Mouse (Mus musculus) brain, embryonic 14.5 days (tissue): ENCODE data around the gene Psmb11. TPM values are rescaled to one million over a fixed set of nuclear protein-coding genes. Genes with fewer than 3 reads are reported as not detected.
A peak's percentile ranks its signal among the peaks of the same experiment; 100 is the strongest.

ENCODE experiments used
- DNase-seq: peaks from one replicate; pipeline ENCODE4 v3.0.0-alpha.2; 2011; ENCODE audit warnings: low read depth
- CTCF ChIP-seq: fragments of 200-500 bp; IDR thresholded peaks from 2 replicates; pipeline ENCODE4 v1.5.1; 2012; ENCODE audit warnings: inconsistent platforms, mild to moderate bottlenecking, moderate library complexity, borderline replicate concordance; ENCODE audit not compliant: insufficient read depth, insufficient read length; ENCODE audit errors: extremely low read depth
- POLR2A ChIP-seq: fragments of 200-500 bp; IDR thresholded peaks from 2 replicates; pipeline ENCODE4 v1.6.1; 2012; ENCODE audit warnings: mild to moderate bottlenecking, inconsistent platforms, borderline replicate concordance; ENCODE audit not compliant: poor library complexity, insufficient read depth, insufficient read length, severe bottlenecking; ENCODE audit errors: extremely low read depth
- polyA plus RNA-seq: library from polyadenylated mRNA; depleted of rRNA; stranded (reverse); fragments of >200 nt; gene quantifications from 2 replicates; pipeline ENCODE4 v1.2.3, GENCODE M21; 2012; rRNA removed

Gene Psmb11
- polyA plus RNA-seq, 1 experiment, result 0.07 TPM

DNA sequence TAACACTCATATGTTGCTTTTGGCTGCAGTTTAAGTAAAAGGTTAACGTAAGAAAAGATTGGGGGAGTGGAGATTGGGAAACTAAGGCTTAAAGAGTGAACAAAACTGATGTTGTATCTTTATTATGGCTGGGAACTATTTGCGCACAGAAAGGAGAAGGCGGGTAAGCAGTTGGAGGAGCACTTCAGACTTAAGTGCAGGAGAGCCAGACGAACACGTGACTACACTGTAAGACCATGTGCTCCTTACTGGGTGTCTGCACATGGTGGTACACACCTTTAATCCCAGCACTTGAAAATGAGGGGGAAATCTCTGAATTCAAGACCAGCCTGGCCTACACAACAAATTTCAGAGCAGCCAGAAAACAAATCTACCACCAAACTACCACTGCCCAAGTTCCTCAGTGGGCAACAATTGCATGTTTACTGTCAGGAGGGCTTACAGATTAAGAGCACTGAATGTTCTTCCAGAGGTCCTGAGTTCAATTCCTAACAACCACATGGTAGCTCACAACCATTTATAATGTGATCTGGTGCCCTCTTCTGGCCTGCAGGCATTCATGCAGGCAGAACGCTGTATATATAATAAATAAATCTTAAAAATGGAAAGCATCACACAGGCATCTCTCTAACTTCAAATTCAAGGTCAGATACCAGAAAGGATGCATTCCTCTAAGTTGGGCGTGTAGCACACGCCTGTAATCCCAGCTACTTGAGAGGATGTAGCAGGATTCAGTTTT lies 25.8 kb downstream of the Psmb11 start:
- no peak for DNase-seq
- TF ChIP-seq POLR2A (no peak), CTCF (no peak)

DNA sequence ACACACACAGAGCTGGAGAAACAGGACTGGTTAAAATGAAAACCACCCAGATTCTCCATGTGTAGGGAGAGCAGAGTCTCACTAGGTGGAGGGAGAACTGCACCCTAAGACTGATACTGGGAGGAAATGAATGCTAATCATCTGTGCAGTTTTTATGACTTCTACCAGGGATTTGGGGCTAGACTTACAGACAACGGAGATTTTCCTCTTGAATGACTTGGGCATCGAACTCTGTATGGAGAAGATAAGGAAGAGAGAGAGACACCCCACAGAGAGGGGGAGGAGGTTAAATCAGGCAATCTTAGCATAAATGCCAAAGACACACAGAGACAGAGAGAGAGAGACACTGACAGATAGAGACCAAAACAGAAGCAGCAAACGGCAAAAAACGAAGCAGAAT lies 26.7 kb downstream of the Psmb11 start:
- DNase-seq, result no peak
- TF ChIP-seq POLR2A (no peak), CTCF (no peak)

- DNase-seq, result peak; percentile 97
- TF ChIP-seq POLR2A, result no peak
- peak; percentile 98 for TF ChIP-seq CTCF
Measured at GRCm38 (mm10) chr14:54650621-54651454, 29.6 kb downstream of the Psmb11 start.

GRCm38 (mm10) chr14:54651556-54651955 lies 30.3 kb downstream of the Psmb11 start:
- TF ChIP-seq POLR2A (no peak), CTCF (no peak)
- no peak for DNase-seq

DNA sequence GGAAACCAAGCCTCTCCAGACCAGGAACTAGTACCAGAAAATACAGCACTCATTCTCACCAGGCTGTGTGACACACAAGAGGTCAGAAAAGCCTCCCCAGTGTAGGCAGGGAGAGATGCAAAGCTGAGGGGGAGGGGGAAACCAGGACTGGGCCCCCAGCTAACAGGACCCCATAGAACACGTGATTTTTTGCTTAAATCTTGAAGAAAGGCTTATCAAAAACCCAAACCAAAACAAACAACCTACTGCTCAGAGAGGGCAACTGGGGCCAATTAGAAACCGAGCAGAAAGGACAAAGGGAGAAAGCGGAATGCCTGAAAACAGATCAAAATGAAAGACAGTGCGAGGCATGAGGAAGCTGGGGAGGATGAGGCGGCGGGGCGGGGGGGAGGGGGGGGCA lies 31.6 kb downstream of the Psmb11 start:
- DNase-seq, result peak; percentile 47
- TF ChIP-seq POLR2A (no peak), CTCF (no peak)

DNA sequence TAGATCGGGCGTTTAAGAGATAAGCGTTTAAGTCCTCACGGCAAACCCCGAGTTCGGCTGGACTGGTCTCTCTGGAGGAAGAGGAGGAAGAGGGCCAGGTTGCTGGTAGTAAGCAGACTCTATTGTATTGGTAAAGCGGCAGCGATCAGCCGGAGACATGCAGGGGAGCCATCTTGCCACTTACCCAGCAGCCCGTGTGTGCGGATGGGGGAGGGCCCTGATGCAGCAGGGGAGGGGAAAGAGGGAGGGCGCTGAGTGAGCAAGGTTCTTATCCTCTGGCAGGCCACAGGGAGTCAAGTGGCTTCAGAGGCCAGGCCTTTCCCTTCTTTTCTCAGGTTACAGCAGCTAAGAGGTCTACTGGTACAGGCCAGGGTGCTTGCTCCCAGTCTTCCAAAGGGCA lies 32.3 kb downstream of the Psmb11 start:
- peak; percentile 97 for DNase-seq
- TF ChIP-seq POLR2A (peak; percentile 66; the same call in 1 of the 2 replicates), CTCF (no peak)

DNA sequence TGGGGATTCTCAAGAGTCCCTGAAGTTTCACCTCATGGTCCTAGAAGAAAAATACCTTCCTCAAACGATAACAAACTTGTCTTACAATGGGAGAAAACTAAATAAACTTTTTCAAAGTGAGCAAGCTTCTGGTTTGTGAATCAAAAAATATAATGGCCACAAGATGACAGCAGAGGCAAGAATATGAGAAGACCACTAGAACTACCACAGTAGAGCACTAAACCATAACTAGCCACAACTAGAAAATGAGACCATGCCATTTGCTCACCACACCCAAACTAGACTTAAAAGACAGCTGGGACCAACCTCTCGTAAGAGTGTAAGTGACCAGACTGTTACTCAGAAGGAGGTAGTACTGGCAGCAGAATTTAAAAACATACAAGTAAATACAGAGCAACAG lies 38.8 kb downstream of the Psmb11 start:
- DNase-seq, result no peak
- TF ChIP-seq POLR2A, result no peak
- no peak for TF ChIP-seq CTCF

DNA sequence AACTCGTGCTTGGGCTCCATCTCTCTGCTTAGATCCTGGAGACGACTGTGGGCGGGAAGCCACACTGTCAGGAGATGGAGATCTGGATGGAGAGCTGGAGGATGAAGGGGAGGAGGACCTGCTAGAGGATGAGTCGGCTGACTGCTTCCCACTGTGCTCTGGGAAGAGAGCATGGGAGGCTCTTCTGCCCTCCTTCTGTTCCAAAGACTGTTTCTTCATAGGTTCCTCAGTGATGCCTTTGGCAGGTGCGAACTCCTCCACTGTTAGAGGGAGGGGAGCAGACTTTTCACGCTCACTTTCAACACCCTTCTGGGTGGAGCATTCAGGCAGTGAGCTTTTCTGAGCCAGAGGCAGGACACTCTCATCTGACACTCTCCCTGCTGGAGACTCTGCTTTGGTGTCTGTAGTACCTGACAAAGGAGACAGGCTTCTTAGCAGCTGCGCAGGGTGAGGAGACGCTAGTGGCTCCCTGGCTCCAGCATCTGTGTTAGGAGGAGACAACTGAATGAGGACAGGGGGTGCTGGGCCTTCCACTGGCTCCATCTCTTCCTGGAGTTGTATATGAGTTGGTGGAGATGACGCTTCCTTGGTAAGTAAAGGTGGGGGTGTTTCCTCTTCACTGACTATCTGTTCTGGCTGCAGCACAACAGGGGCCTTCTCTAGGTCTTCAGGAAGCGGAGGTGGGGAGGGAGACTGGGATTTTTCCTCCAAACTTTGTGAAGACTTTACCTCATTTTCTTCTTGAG lies 43.4 kb downstream of the Psmb11 start:
- no peak for TF ChIP-seq CTCF
- TF ChIP-seq POLR2A, result no peak
- DNase-seq, result no peak

DNA sequence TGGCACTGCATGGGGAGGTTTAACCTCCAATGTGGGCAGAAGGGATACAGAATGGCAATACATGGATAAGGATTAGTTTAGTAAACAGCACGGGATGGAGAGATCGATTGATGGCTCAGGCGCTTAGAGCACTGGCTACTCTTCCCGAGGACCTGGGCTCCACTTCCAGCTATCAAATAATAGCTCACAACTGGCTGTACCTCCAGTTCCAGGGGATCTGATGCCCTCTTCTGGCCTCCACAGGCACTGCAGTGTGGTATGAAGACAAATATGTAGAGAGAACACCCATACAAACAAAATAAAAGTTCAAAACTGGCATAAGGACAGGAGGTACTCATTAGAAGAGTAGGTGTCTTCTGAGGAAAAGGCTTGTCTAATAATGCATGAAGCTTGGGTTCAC lies 48.1 kb downstream of the Psmb11 start:
- peak; percentile 58; the same call in 1 of the 2 replicates for TF ChIP-seq CTCF
- TF ChIP-seq POLR2A, result no peak
- DNase-seq, result no peak

DNA sequence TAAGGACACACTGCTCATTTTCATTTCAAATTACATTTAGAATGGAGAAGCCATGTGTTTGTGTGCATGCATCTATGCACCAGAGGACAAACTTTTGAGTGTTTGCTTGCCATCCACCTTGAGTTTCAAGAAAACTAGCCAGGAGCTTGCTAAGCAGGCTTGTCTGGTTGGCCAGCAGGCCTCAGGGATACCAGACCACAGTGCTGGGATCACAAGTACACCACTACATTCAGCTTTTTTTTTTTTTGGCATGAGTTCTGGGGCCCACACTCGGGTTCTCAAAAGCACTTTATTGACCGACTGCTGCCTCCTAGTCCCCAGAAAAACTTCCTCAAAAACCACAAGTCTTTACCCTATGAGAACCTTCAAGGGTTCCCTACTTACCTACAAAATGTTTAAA lies 53.1 kb downstream of the Psmb11 start:
- no peak for DNase-seq
- no peak for TF ChIP-seq POLR2A
- TF ChIP-seq CTCF, result no peak

DNA sequence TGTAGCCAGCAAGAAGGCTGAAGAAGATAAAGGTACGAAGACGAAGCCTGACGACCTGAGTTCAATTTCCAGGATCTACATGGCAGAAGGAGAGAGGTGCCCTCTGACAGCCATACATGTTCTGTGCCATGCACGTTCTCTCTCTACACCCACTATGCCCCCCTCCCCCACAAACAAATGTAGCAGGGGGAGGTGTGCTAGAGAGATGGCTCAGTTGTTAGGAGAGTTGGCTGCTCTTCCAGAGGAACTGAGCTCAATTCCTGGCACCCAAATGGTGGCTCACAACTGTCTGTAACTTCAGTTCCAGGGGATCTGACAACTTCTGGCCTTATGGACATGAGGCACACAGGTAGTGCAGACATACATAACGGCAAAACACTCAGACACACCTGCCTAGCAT lies 55.1 kb downstream of the Psmb11 start:
- TF ChIP-seq POLR2A (no peak), CTCF (no peak)

DNA sequence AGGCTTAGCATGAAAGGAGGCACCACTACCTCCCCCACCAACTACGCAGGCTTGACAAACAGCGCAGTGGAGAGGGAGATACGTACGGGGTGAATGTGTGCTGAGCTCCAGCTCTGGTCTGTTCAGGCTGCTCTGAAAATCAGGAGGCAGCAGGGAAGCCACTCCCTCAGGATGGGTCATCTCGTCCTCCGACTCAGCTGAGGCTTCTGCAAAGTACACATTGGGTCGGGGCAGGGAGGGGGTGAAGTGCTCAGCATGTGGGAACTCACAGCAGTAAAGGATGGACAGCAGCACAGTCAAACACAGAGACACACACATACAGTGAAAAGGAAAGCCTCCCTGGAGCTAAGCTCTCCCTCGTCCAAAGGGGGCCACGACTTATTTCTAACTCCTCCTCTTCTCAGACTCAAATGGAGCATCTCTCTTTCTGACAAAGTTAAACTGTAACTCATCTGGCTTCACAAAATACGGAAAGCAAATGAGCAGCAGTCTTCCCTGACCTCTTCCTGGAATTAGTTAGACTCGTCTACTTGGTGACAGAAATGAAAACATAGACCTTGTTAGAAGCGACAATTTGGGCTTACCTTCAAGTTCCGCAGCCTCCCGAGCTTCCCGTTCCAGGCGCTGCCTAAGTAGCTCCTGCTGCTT lies 57.5 kb downstream of the Psmb11 start:
- no peak for TF ChIP-seq POLR2A
- no peak for TF ChIP-seq CTCF
- no peak for DNase-seq

More for the DNA sequence above, 55.1 kb downstream of the Psmb11 start:
- DNase-seq, result no peak

Other genes starting within 250 kb of the Psmb11 start
- gene Slc7a7, start 203.7 kb upstream of the Psmb11 start, polyA plus RNA-seq, result 7.2 and 8.0 TPM in 2 replicates
- gene Mrpl52, start 194.5 kb upstream of the Psmb11 start, polyA plus RNA-seq, result 186 and 230 TPM in 2 replicates
- 80.4 and 83.8 TPM in 2 replicates for gene Mmp14, start 189.8 kb upstream of the Psmb11 start, polyA plus RNA-seq
- 39.6 and 41.5 TPM in 2 replicates for gene Lrp10, start 157.3 kb upstream of the Psmb11 start, polyA plus RNA-seq
- gene Rem2, start 145.3 kb upstream of the Psmb11 start, polyA plus RNA-seq, result 24.7 and 31.3 TPM in 2 replicates
- gene Prmt5, start 103.9 kb upstream of the Psmb11 start, polyA plus RNA-seq, result 88.7 and 95.5 TPM in 2 replicates
- gene Haus4, start 66.8 kb upstream of the Psmb11 start, polyA plus RNA-seq, result 15.5 and 18.8 TPM in 2 replicates
- gene Ajuba, start 43.9 kb upstream of the Psmb11 start, polyA plus RNA-seq, result 17.6 and 17.9 TPM in 2 replicates
- gene 4931414P19Rik, start 15.4 kb upstream of the Psmb11 start, polyA plus RNA-seq, result 12.8 and 14.5 TPM in 2 replicates
- gene Psmb5, start 3.4 kb upstream of the Psmb11 start, polyA plus RNA-seq, result 257 and 335 TPM in 2 replicates
- not detected in 2 replicates for gene Gm17606, start 19.5 kb downstream of the Psmb11 start, polyA plus RNA-seq
- gene Cdh24, start 19.9 kb downstream of the Psmb11 start, polyA plus RNA-seq, result 73.5 and 75.5 TPM in 2 replicates
- gene 1700123O20Rik, start 64.8 kb downstream of the Psmb11 start, polyA plus RNA-seq, result 64.6 and 76.7 TPM in 2 replicates
- 248 and 332 TPM in 2 replicates for gene Acin1, start 65.5 kb downstream of the Psmb11 start, polyA plus RNA-seq
- 0.05 and 0.14 TPM in 2 replicates for gene Gm29776, start 77.4 kb downstream of the Psmb11 start, polyA plus RNA-seq
- gene Cebpe, start 90.7 kb downstream of the Psmb11 start, polyA plus RNA-seq, result 0.09 and 0.27 TPM in 2 replicates
- 8.9 and 14.6 TPM in 2 replicates for gene Slc7a8, start 160.5 kb downstream of the Psmb11 start, polyA plus RNA-seq
- gene Rnf212b, start 192.7 kb downstream of the Psmb11 start, polyA plus RNA-seq, result 0.06 TPM in 1 of 2 replicates, not detected in the other
- gene Homez, start 249.5 kb downstream of the Psmb11 start, polyA plus RNA-seq, result 7.4 and 11.4 TPM in 2 replicates